Comparison of ENCODE assay signal across 10 mouse cellular contexts in genomic region chr13:56554409-56554808, GRCm38 (mm10). TPM values are rescaled to one million over a fixed set of nuclear protein-coding genes. Genes with fewer than 3 reads are reported as not detected.
DNase-seq lines count a peak whose midpoint lies in the region.
"Had no signal": no experiment of that assay in that cellular context is flagged by ENCODE, and none has a peak within 500 bp of the region (broad histone marks: within the 10 kb centered on the region; RNA-seq: fewer than 3 reads in every experiment).

No protein-coding gene starts in this region.

- DNase-seq in adrenal gland, postnatal 14 days = peak; percentile 48
- DNase-seq in adrenal gland, adult 8-10 months = no peak
- DNase-seq in 3T3-L1 (ENCODE audit: low read depth, low spot score) = peak; percentile 70
- DNase-seq in c-Kit-positive CD71-negative TER-119-negative erythroid progenitor cells, embryonic 14.5 days (ENCODE audit: low read depth) = peak; percentile 35
- peak; percentile 45 to 64 for DNase-seq in frontal cortex, postnatal 36 days (ENCODE audit: low spot score in 2 of 2)
- peak; percentile 19 for DNase-seq in lung, postnatal 36 days
- DNase-seq in splenic B cell, adult 2 months (ENCODE audit: low read depth, low spot score) = peak; percentile 15
- DNase-seq in urinary bladder, postnatal 14 days (ENCODE audit: low spot score) = no peak

- H3K27me3 ChIP-seq in splenic B cell, adult 2 months (ENCODE audit: control insufficient read depth, insufficient read depth, low read length, poor library complexity, severe bottlenecking) = no peaks in the 10 kb centered on the region
- H3K27me3 ChIP-seq: neural tube, embryonic 12.5 days had no signal

- no peaks in the 10 kb centered on the region for H3K36me3 ChIP-seq in splenic B cell, adult 2 months (ENCODE audit: control insufficient read depth, insufficient read depth, low read length, poor library complexity, severe bottlenecking)
- H3K36me3 ChIP-seq: neural tube, embryonic 12.5 days had no signal

RNA-seq across cellular contexts. Expression of gene Lect2, which starts 6.1 kb away (rescaled TPM):
- 1.3 and 46.7 TPM in 2 replicates for total RNA-seq in adrenal gland, postnatal 14 days (2021)
- not detected for total RNA-seq in adrenal gland, adult 8-10 months (2022)
- total RNA-seq: MEL had no signal

RNA-seq across cellular contexts. Expression of gene Fbxl21, which starts 32.1 kb away (rescaled TPM):
- total RNA-seq in adrenal gland, postnatal 14 days (2021) = 2.7 and 3.0 TPM in 2 replicates
- 1 to 10 TPM; 5.8 to 7.5 (median 6.2) TPM for total RNA-seq in adrenal gland, adult 8-10 months (2022)
- total RNA-seq: MEL had no signal

RNA-seq across cellular contexts. Expression of gene Tgfbi, which starts 54.9 kb away (rescaled TPM):
- 40.1 and 59.6 TPM in 2 replicates for total RNA-seq in adrenal gland, postnatal 14 days (2021)
- total RNA-seq in adrenal gland, adult 8-10 months (2022) = 100 to 1,000 TPM in 2 of 4 experiments, 10 to 100 TPM in 2; 35.2 to 174 (median 104) TPM
- total RNA-seq: MEL had no signal

Comparison
In these comparisons a context has a peak if more than half of its experiments do, and no peak if none do; other contexts are left out.
1. DNase-seq: peak in adrenal gland, postnatal 14 days (single experiment), 3T3-L1 (single experiment), c-Kit-positive CD71-negative TER-119-negative erythroid progenitor cells, embryonic 14.5 days (single experiment), frontal cortex, postnatal 36 days (2 of 2), lung, postnatal 36 days (single experiment) and splenic B cell, adult 2 months (single experiment); none in adrenal gland, adult 8-10 months (single experiment) and urinary bladder, postnatal 14 days (single experiment).